Mouse (Mus musculus) myocyte (in vitro differentiated cells): ENCODE measurements around the gene Jade2. TPM values are rescaled to one million over a fixed set of nuclear protein-coding genes. Genes with fewer than 3 reads are reported as not detected.
A peak's percentile ranks its signal among the peaks of the same experiment; 100 is the strongest.

Experiments
- H3K27me3 ChIP-seq: one replicate; pipeline ENCODE4 v1.6.1; 2011; ENCODE audit not compliant: control insufficient read depth, insufficient read depth, insufficient read length
- H3K36me3 ChIP-seq: one replicate; pipeline ENCODE4 v1.6.1; 2011; ENCODE audit not compliant: control insufficient read depth, insufficient read depth
- H3K4me2 ChIP-seq: one replicate; pipeline ENCODE4 v1.6.1; 2011; ENCODE audit warnings: low read depth, control low read depth
- H3K4me3 ChIP-seq: one replicate; pipeline ENCODE4 v1.5.1; 2011; ENCODE audit warnings: mild to moderate bottlenecking, control low read depth, moderate library complexity
- H3K79me2 ChIP-seq: one replicate; pipeline ENCODE4 v1.6.1; 2011; ENCODE audit not compliant: control insufficient read depth, insufficient read depth
- H3ac ChIP-seq: one replicate; pipeline ENCODE4 v1.6.1; 2011; ENCODE audit not compliant: control insufficient read depth, insufficient read length
- CEBPB ChIP-seq: IDR thresholded peaks from 2 replicates; pipeline ENCODE4 v1.6.1; 2011; ENCODE audit warnings: mild to moderate bottlenecking, moderate library complexity; ENCODE audit not compliant: poor library complexity, insufficient read depth, severe bottlenecking
- E2F4 ChIP-seq: IDR thresholded peaks from one replicate; pipeline ENCODE4 v1.6.1; 2011; ENCODE audit warnings: mild to moderate bottlenecking, control low read depth, moderate library complexity; ENCODE audit not compliant: insufficient read depth
- MAX ChIP-seq: IDR thresholded peaks from one replicate; pipeline ENCODE4 v1.6.1; 2011; ENCODE audit warnings: low read depth, mild to moderate bottlenecking, control low read depth
- MYOD1 ChIP-seq, 3 experiments: IDR thresholded peaks; one replicate each; pipeline ENCODE4 v1.6.1; 2011; ENCODE audit warnings: control low read depth in 2 of 3, low read depth in 2 of 3, mild to moderate bottlenecking in 2 of 3, moderate library complexity in 1 of 3; ENCODE audit not compliant: insufficient read length in 2 of 3, control insufficient read depth in 1 of 3
- MYOG ChIP-seq, 3 experiments: IDR thresholded peaks; one replicate each; pipeline ENCODE4 v1.6.1; 2011; ENCODE audit warnings: control low read depth in 2 of 3, low read depth in 2 of 3, mild to moderate bottlenecking in 2 of 3; ENCODE audit not compliant: insufficient read length in 2 of 3, control insufficient read depth in 1 of 3, insufficient read depth in 1 of 3
- POLR2A ChIP-seq: IDR thresholded peaks from one replicate; pipeline ENCODE4 v1.6.1; 2011; ENCODE audit warnings: low read depth, mild to moderate bottlenecking, control low read depth, moderate library complexity; ENCODE audit not compliant: insufficient read length
- POLR2AphosphoS2 ChIP-seq: IDR thresholded peaks from one replicate; pipeline ENCODE4 v1.6.1; 2011; ENCODE audit warnings: low read depth, control low read depth; ENCODE audit not compliant: insufficient read length
- REST ChIP-seq: IDR thresholded peaks from one replicate; pipeline ENCODE4 v1.6.1; 2011; ENCODE audit warnings: mild to moderate bottlenecking, control low read depth, moderate library complexity; ENCODE audit not compliant: insufficient read depth, insufficient read length
- SRF ChIP-seq: IDR thresholded peaks from one replicate; pipeline ENCODE4 v1.6.1; 2011; ENCODE audit warnings: low read depth; ENCODE audit not compliant: control insufficient read depth, insufficient read length
- TCF12 ChIP-seq: IDR thresholded peaks from one replicate; pipeline ENCODE4 v1.6.1; 2011; ENCODE audit warnings: mild to moderate bottlenecking, control low read depth; ENCODE audit not compliant: poor library complexity, insufficient read depth, severe bottlenecking
- TCF3 ChIP-seq: IDR thresholded peaks from one replicate; pipeline ENCODE4 v1.6.1; 2011; ENCODE audit warnings: low read depth, control low read depth; ENCODE audit not compliant: insufficient read length
- USF1 ChIP-seq: IDR thresholded peaks from one replicate; pipeline ENCODE4 v1.6.1; 2011; ENCODE audit warnings: low read depth, mild to moderate bottlenecking, control low read depth, moderate library complexity
- polyA plus RNA-seq: library from polyadenylated mRNA; unstranded; fragments of >200 nt; fragmentation: generic; extraction: Trizol; gene quantifications from one replicate; pipeline ENCODE4 v1.2.1, GENCODE M21; 2012; ENCODE audit warnings: missing spikeins

Jade2 gene
- polyA plus RNA-seq: 2.6 TPM

DNA sequence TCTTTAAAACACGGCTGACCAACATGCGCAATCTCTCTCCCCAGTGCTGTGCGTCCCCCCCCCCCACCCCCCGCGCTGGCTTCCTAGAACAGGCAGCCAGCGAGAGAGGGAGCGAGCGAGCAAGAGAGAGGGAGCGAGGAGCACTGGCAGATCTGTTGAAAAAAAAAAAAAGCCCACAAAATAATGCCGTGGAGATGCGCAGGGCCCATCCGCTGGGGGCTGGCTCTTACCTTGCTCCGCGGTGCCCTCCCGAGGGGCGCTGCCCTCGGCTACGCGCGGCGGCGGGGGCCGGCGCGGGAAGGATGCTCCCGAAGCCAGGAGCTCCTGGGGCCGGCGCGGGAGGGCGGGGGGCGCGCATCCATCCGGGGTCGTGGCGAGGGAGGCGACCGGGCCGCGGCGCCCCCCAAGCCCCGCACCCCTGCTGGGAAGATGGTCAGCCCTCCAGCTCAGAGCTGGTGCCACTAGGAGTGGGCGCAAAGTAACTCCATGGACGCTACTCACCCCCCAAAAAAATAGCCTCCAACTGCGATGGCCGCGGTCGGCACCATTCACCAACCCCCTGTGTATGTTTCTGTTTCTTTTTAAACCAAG lies at the start of gene Jade2:
Gene Jade2 (minus strand): TSS at position 573 of the 591 bp plus-strand sequence.
- no peaks in the 10 kb centered on the region for H3K36me3 ChIP-seq
- TF ChIP-seq POLR2A (peak; percentile 7), POLR2AphosphoS2 (peak; percentile 20), REST (no peak)
- peak within 1 kb of the TSS; percentile 60 for H3K4me3 ChIP-seq
- H3K79me2 ChIP-seq: no peaks in the 10 kb centered on the region
- H3K27me3 ChIP-seq: no peaks in the 10 kb centered on the region
- peak within 1 kb of the TSS; percentile 12 for H3ac ChIP-seq
- H3K4me2 ChIP-seq: peak within 1 kb of the TSS; percentile 86

GRCm38 (mm10) chr11:51904224-51904623 lies 46.8 kb upstream of the Jade2 start:
- H3K4me2 ChIP-seq: no peak overlapping the region
- no peak overlapping the region for H3ac ChIP-seq
- H3K27me3 ChIP-seq: no peaks in the 10 kb centered on the region
- no peaks in the 10 kb centered on the region for H3K79me2 ChIP-seq
- TF ChIP-seq MAX: no peak
- TF ChIP-seq E2F4: no peak
- TF ChIP-seq MYOG (IDR thresholded peaks at IDR 0.05; ENCODE audit: control insufficient read depth in 1 of 3, insufficient read depth in 1 of 3, insufficient read length in 2 of 3, low read depth in 2 of 3): no peak
- no peak for TF ChIP-seq MYOD1 (IDR thresholded peaks at IDR 0.05; ENCODE audit: control insufficient read depth in 1 of 3, insufficient read length in 2 of 3, low read depth in 2 of 3)
- no peak for TF ChIP-seq USF1
- TF ChIP-seq POLR2A: no peak
- no peak for TF ChIP-seq TCF3
- no peak for TF ChIP-seq POLR2AphosphoS2
- no peak for TF ChIP-seq TCF12
- no peak overlapping the region for H3K4me3 ChIP-seq
- H3K36me3 ChIP-seq: no peaks in the 10 kb centered on the region

GRCm38 (mm10) chr11:51899691-51900090 lies 42.2 kb upstream of the Jade2 start:
- H3K36me3 ChIP-seq: no peaks in the 10 kb centered on the region
- no peak overlapping the region for H3K4me2 ChIP-seq
- no peaks in the 10 kb centered on the region for H3K27me3 ChIP-seq
- no peak overlapping the region for H3ac ChIP-seq
- H3K4me3 ChIP-seq: no peak overlapping the region
- no peaks in the 10 kb centered on the region for H3K79me2 ChIP-seq
- no peak for TF ChIP-seq MYOD1 (IDR thresholded peaks at IDR 0.05; ENCODE audit: control insufficient read depth in 1 of 3, insufficient read length in 2 of 3, low read depth in 2 of 3)
- no peak for TF ChIP-seq CEBPB
- TF ChIP-seq MAX: no peak
- no peak for TF ChIP-seq REST
- no peak for TF ChIP-seq E2F4
- TF ChIP-seq SRF: no peak
- no peak for TF ChIP-seq MYOG (IDR thresholded peaks at IDR 0.05; ENCODE audit: control insufficient read depth in 1 of 3, insufficient read depth in 1 of 3, insufficient read length in 2 of 3, low read depth in 2 of 3)
- no peak for TF ChIP-seq TCF12
- no peak for TF ChIP-seq TCF3

DNA sequence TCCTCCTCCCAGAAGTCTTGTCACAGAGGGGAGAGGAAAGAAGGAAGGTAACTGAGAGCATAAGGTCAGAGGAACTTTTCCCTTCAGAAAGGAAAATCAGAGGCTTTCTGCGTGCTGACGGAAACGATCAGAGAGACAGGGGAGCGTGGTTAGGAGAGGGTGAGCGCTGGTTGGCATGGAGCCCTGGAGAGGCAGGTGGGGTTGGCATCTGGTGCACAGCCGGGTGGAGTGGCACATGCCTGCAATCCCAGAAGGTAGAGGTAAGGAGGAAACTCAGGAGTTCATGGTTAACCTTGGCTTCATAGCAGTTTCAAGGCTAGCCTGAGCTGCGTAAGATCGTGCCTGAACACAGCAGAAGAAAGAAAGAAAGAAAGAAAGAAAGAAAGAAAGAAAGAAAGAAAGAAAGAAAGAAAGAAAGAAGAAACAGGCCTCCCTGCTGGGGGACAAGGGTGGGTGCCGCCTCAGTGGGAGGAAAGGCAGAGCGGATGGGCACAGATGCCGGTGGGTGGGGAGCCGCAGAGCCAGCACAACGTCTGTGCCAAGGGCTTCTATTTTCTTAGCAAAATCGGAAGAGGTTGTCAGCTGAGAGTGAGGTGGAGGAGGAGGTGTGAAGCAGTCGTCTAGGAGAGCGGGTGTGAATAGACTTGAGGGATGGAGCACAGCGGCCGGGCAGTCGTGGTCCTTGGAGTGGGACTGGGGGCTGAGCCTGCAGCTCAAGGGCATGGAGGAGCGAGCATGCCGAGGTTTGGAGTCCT lies 41.0 kb upstream of the Jade2 start:
- H3K36me3 ChIP-seq: no peaks in the 10 kb centered on the region
- TF ChIP-seq POLR2AphosphoS2: no peak
- no peak for TF ChIP-seq MYOD1 (IDR thresholded peaks at IDR 0.05; ENCODE audit: control insufficient read depth in 1 of 3, insufficient read length in 2 of 3, low read depth in 2 of 3)
- TF ChIP-seq USF1: no peak
- TF ChIP-seq REST: no peak
- TF ChIP-seq TCF3: no peak
- no peak for TF ChIP-seq TCF12
- TF ChIP-seq SRF: no peak
- no peak for TF ChIP-seq MAX
- TF ChIP-seq E2F4: no peak
- no peak for TF ChIP-seq CEBPB
- TF ChIP-seq POLR2A: no peak
- TF ChIP-seq MYOG (IDR thresholded peaks at IDR 0.05; ENCODE audit: control insufficient read depth in 1 of 3, insufficient read depth in 1 of 3, insufficient read length in 2 of 3, low read depth in 2 of 3): no peak
- no peak overlapping the region for H3ac ChIP-seq
- H3K4me2 ChIP-seq: no peak overlapping the region
- H3K4me3 ChIP-seq: no peak overlapping the region
- no peaks in the 10 kb centered on the region for H3K79me2 ChIP-seq
- H3K27me3 ChIP-seq: no peaks in the 10 kb centered on the region

- no peak overlapping the region for H3ac ChIP-seq
- H3K79me2 ChIP-seq: no peaks in the 10 kb centered on the region
- H3K36me3 ChIP-seq: no peaks in the 10 kb centered on the region
- no peaks in the 10 kb centered on the region for H3K27me3 ChIP-seq
- H3K4me2 ChIP-seq: peak overlapping the region; percentile 49
- H3K4me3 ChIP-seq: no peak overlapping the region
- TF ChIP-seq REST (no peak), POLR2AphosphoS2 (no peak), MAX (no peak), SRF (no peak), E2F4 (no peak), TCF3 (no peak), POLR2A (no peak), USF1 (no peak), MYOD1 (IDR thresholded peaks at IDR 0.05; ENCODE audit: control insufficient read depth in 1 of 3, insufficient read length in 2 of 3, low read depth in 2 of 3) (no peak), MYOG (IDR thresholded peaks at IDR 0.05; ENCODE audit: control insufficient read depth in 1 of 3, insufficient read depth in 1 of 3, insufficient read length in 2 of 3, low read depth in 2 of 3) (no peak), CEBPB (no peak)
These were observed 39.9 kb upstream of the Jade2 start for GRCm38 (mm10) chr11:51897311-51897710.
